Mouse (Mus musculus): ENCODE measurements around the gene Abcd3.

Gene Abcd3

GRCm38 (mm10) chr3:121710894-121711531 lies 104.1 kb downstream of the Abcd3 start:
- no peak for DNase-seq (ENCODE audit: low spot score)

Measured in urinary bladder, postnatal 25 days (tissue).